ENCODE assay signal across 19 mouse cellular contexts in the genomic region with DNA sequence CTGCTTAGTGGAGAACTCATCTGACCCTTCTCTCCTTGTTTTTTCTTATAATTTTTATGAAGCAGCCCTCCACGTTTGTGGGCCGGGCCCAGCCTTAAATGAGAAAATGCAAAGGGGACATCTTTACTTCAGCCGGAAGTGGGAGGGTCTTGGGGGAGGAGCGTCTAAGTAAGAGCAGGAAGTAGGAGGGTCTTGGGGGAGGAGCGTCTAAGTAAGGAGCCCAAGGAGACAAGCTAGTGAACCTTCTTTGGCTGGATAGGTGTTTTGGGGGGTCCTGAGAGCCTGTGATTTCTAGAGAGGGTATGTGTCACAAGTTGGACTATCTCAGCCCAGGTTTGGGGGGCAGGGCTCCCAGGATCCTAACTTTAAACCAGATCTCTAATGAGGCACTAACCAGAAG. TPM values are rescaled to one million over a fixed set of nuclear protein-coding genes. Genes with fewer than 3 reads are reported as not detected.
"Had no signal": no experiment of that assay in that cellular context is flagged by ENCODE, and none has a peak within 500 bp of the region (broad histone marks: within the 10 kb centered on the region; RNA-seq: fewer than 3 reads in every experiment).

No protein-coding gene starts in this region.

- DNase-seq: kidney, adult 11 months; kidney, adult 9 months; kidney, postnatal 14 days; lung, embryonic 14.5 days; lung, postnatal 10 days; lung, postnatal 4 days; right cerebral cortex, postnatal 14 days; thymus, postnatal 25 days had no signal

- H3K9ac ChIP-seq: limb, embryonic 15.5 days; liver, embryonic 12.5 days; lung, embryonic 14.5 days had no signal

- H3K4me2 ChIP-seq: limb, embryonic 15.5 days; liver, embryonic 12.5 days; lung, embryonic 14.5 days; midbrain, embryonic 11.5 days had no signal

- H3K4me1 ChIP-seq: limb, embryonic 15.5 days had no signal

- H3K9me3 ChIP-seq: limb, embryonic 15.5 days; liver, embryonic 12.5 days had no signal

- H3K4me3 ChIP-seq: left cerebral cortex, adult 2 months; limb, embryonic 15.5 days; liver, embryonic 12.5 days had no signal

- H3K27ac ChIP-seq: limb, embryonic 15.5 days; liver, embryonic 12.5 days; stomach, postnatal 0 days had no signal

- ATAC-seq: liver, embryonic 12.5 days; midbrain, embryonic 16.5 days had no signal

- H3K36me3 ChIP-seq: limb, embryonic 15.5 days; liver, embryonic 12.5 days had no signal

RNA-seq across cellular contexts. Expression of gene Slc22a12, which starts 27.4 kb away (rescaled TPM):
- total RNA-seq: megakaryocyte, adult 5-6 weeks had no signal
- polyA plus RNA-seq: limb, embryonic 11.5 days; limb, embryonic 15.5 days; liver, embryonic 12.5 days; liver, embryonic 16.5 days; lung, embryonic 14.5 days; midbrain, embryonic 11.5 days; small intestine, adult 2 months; stomach, postnatal 0 days; urinary bladder, adult 2 months had no signal
